Mouse (Mus musculus): Measurements from ENCODE around the gene Ppp2r2d.

The Ppp2r2d gene

GRCm38 (mm10) chr7:138845544-138846391, at the start of gene Ppp2r2d, which contains the start of gene Mapk1ip1:
Gene Ppp2r2d, plus strand, starts transcription at chr7:138846079.
Gene Mapk1ip1, minus strand, starts transcription at chr7:138846273.
- in situ Hi-C loops (cut with MboI; ENCODE audit: unreplicated experiment in 2 of 2) = loop anchor here (10.0 to 25.0 kb wide), 3 partner anchors 367 to 1271 kb away; partner anchors contain the start of genes Lrrc27 (in 2 of the 2) and Stk32c (in 2 of the 2)

- in situ Hi-C loops (cut with MboI; ENCODE audit: unreplicated experiment in 2 of 2) = no loop called here
Observed at GRCm38 (mm10) chr7:138803386-138803785, 42.5 kb upstream of the Ppp2r2d start.

GRCm38 (mm10) chr7:138807146-138807545, 38.7 kb upstream of the Ppp2r2d start:
- in situ Hi-C loops (cut with MboI; ENCODE audit: unreplicated experiment in 2 of 2) = no loop called here

- in situ Hi-C loops (cut with MboI; ENCODE audit: unreplicated experiment in 2 of 2) = no loop called here
Observed at GRCm38 (mm10) chr7:138813213-138813875, 32.5 kb upstream of the Ppp2r2d start.

- in situ Hi-C loops (cut with MboI; ENCODE audit: unreplicated experiment in 2 of 2) = no loop called here
Observed at GRCm38 (mm10) chr7:138818314-138818713, 27.6 kb upstream of the Ppp2r2d start.

GRCm38 (mm10) chr7:138824423-138824822, 21.5 kb upstream of the Ppp2r2d start:
- in situ Hi-C loops (cut with MboI; ENCODE audit: unreplicated experiment in 2 of 2) = loop anchor here (5.0 to 10.0 kb wide), 2 partner anchors 1030 to 1047 kb away; no protein-coding TSS in a partner anchor

GRCm38 (mm10) chr7:138824995-138825756, 20.7 kb upstream of the Ppp2r2d start:
- in situ Hi-C loops (cut with MboI; ENCODE audit: unreplicated experiment in 2 of 2) = loop anchor here (5.0 to 25.0 kb wide), 3 partner anchors 387 to 1048 kb away; partner anchors contain the start of genes Lrrc27 (in 1 of the 2) and Stk32c (in 1 of the 2)

GRCm38 (mm10) chr7:138827812-138828211, 18.1 kb upstream of the Ppp2r2d start:
- in situ Hi-C loops (cut with MboI; ENCODE audit: unreplicated experiment in 2 of 2) = loop anchor here (10.0 to 25.0 kb wide), 2 partner anchors 384 to 1033 kb away; partner anchors contain the start of genes Lrrc27 (in 1 of the 2) and Stk32c (in 1 of the 2)

- in situ Hi-C loops (cut with MboI; ENCODE audit: unreplicated experiment in 2 of 2) = loop anchor here (5.0 to 25.0 kb wide), 5 partner anchors 377 to 1413 kb away; partner anchors contain the start of genes Lrrc27 (in 1 of the 2) and Stk32c (in 1 of the 2)
Observed at GRCm38 (mm10) chr7:138835028-138835427, 10.9 kb upstream of the Ppp2r2d start.

- in situ Hi-C loops (cut with MboI; ENCODE audit: unreplicated experiment in 2 of 2) = loop anchor here (5.0 to 25.0 kb wide), 4 partner anchors 82 to 1266 kb away; partner anchors contain the start of genes Lrrc27 (in 2 of the 2) and Stk32c (in 2 of the 2)
Observed at GRCm38 (mm10) chr7:138840594-138841021, 5.3 kb upstream of the Ppp2r2d start.

- in situ Hi-C loops (cut with MboI; ENCODE audit: unreplicated experiment in 2 of 2) = loop anchor here (5.0 to 25.0 kb wide), 4 partner anchors 81 to 1267 kb away; partner anchors contain the start of genes Lrrc27 (in 2 of the 2) and Stk32c (in 2 of the 2)
Observed at GRCm38 (mm10) chr7:138841436-138842151, 4.3 kb upstream of the Ppp2r2d start.

- in situ Hi-C loops (cut with MboI; ENCODE audit: unreplicated experiment in 2 of 2) = loop anchor here (5.0 to 25.0 kb wide), 4 partner anchors 79 to 1269 kb away; partner anchors contain the start of genes Lrrc27 (in 2 of the 2) and Stk32c (in 2 of the 2)
Observed at GRCm38 (mm10) chr7:138843421-138843820, 2.5 kb upstream of the Ppp2r2d start.

- in situ Hi-C loops (cut with MboI; ENCODE audit: unreplicated experiment in 2 of 2) = loop anchor here (10.0 to 25.0 kb wide), 3 partner anchors 367 to 1270 kb away; partner anchors contain the start of genes Lrrc27 (in 2 of the 2) and Stk32c (in 2 of the 2)
Observed at GRCm38 (mm10) chr7:138845111-138845510, 768 bp upstream of the Ppp2r2d start.

GRCm38 (mm10) chr7:138846502-138846991, 668 bp downstream of the Ppp2r2d start:
- in situ Hi-C loops (cut with MboI; ENCODE audit: unreplicated experiment in 2 of 2) = loop anchor here (10.0 to 25.0 kb wide), 3 partner anchors 366 to 1272 kb away; partner anchors contain the start of genes Lrrc27 (in 2 of the 2) and Stk32c (in 2 of the 2)

- in situ Hi-C loops (cut with MboI; ENCODE audit: unreplicated experiment in 2 of 2) = loop anchor here (10.0 to 25.0 kb wide), 3 partner anchors 365 to 1273 kb away; partner anchors contain the start of genes Lrrc27 (in 2 of the 2) and Stk32c (in 2 of the 2)
Observed at GRCm38 (mm10) chr7:138847316-138848027, 1.6 kb downstream of the Ppp2r2d start.

- in situ Hi-C loops (cut with MboI; ENCODE audit: unreplicated experiment in 2 of 2) = loop anchor here (10.0 to 25.0 kb wide), 3 partner anchors 364 to 1273 kb away; partner anchors contain the start of genes Lrrc27 (in 2 of the 2) and Stk32c (in 2 of the 2)
Observed at GRCm38 (mm10) chr7:138848028-138848920, 2.4 kb downstream of the Ppp2r2d start.

GRCm38 (mm10) chr7:138850083-138850482, 4.2 kb downstream of the Ppp2r2d start:
- in situ Hi-C loops (cut with MboI; ENCODE audit: unreplicated experiment in 2 of 2) = no loop called here
